Comparison of ENCODE assay signal across 10 mouse cellular contexts in the genomic region with DNA sequence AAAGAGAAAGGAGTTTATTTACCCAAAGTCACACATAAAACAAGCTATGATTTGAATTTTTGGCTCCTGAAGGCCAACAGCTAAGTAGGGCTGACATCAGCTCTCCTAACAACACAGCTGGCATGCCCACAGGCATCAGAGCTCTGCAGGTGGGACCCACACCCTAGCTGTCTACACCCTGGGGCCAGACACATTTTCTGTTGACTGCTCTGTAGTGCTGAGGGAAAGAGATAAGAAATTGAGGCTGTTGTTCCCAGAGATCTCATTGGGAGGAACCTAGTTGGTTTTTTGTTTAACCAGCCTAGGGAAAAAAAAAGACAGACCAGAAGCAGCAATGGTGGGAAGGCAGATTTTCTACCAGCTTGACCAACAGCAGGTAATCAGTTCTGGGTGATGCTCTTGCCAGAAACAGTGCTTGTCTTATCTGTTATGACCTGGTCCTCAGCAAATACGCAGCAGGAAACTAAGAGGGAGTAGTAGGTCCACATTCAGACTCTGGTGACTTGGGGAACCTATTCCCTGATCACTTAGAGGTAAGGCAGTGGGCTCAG. TPM values are rescaled to one million over a fixed set of nuclear protein-coding genes. Genes with fewer than 3 reads are reported as not detected.
A peak's percentile ranks its signal among the peaks of the same experiment; 100 is the strongest.
DNase-seq lines count a peak whose midpoint lies in the region; ATAC-seq and TF ChIP-seq lines count a peak whose summit lies in the region.
"Had no signal": no experiment of that assay in that cellular context is flagged by ENCODE, and none has a peak within 500 bp of the region (broad histone marks: within the 10 kb centered on the region; RNA-seq: fewer than 3 reads in every experiment).

No protein-coding gene starts in this region.

- H3K36me3 ChIP-seq in heart, embryonic 12.5 days: no peaks in the 10 kb centered on the region
- H3K36me3 ChIP-seq in G1E (replicated peaks): no peaks in the 10 kb centered on the region
- H3K36me3 ChIP-seq in liver, embryonic 12.5 days: peaks cover 41% of the 10 kb centered on the region
- H3K36me3 ChIP-seq in intestine, postnatal 0 days (ENCODE audit: control insufficient read depth, insufficient read depth): no peaks in the 10 kb centered on the region

- H3K27ac ChIP-seq in heart, embryonic 12.5 days (ENCODE audit: poor library complexity, severe bottlenecking): peak overlapping the region; percentile 63
- peak overlapping the region; percentile 98 for H3K27ac ChIP-seq in liver, embryonic 12.5 days
- H3K27ac ChIP-seq in intestine, postnatal 0 days (ENCODE audit: low read depth, low read length): no peak overlapping the region
- H3K27ac ChIP-seq: kidney, postnatal 0 days; macrophage had no signal

- H3K4me1 ChIP-seq in heart, embryonic 12.5 days (replicated peaks): peaks cover 16% of the 10 kb centered on the region
- H3K4me1 ChIP-seq in G1E (ENCODE audit: insufficient read depth, low read depth, low read length): peaks cover 69% of the 10 kb centered on the region
- H3K4me1 ChIP-seq in liver, embryonic 12.5 days: peaks cover 74% of the 10 kb centered on the region
- peaks cover 5% of the 10 kb centered on the region for H3K4me1 ChIP-seq in lung, adult 2 months (ENCODE audit: control insufficient read depth, insufficient read depth, low read length)
- H3K4me1 ChIP-seq in intestine, postnatal 0 days (replicated peaks; ENCODE audit: control insufficient read depth, insufficient read depth, low read length): no peaks in the 10 kb centered on the region

- no peaks in the 10 kb centered on the region for H3K9me3 ChIP-seq in heart, embryonic 12.5 days (replicated peaks)
- H3K9me3 ChIP-seq in G1E (replicated peaks): no peaks in the 10 kb centered on the region
- no peaks in the 10 kb centered on the region for H3K9me3 ChIP-seq in liver, embryonic 12.5 days (replicated peaks)
- H3K9me3 ChIP-seq in intestine, postnatal 0 days (ENCODE audit: control insufficient read depth): no peaks in the 10 kb centered on the region

- no peak for TF ChIP-seq CTCF in G1E (IDR thresholded peaks at IDR 0.05; ENCODE audit: low read depth, low read length)
- TF ChIP-seq CTCF in lung, adult 2 months (IDR thresholded peaks at IDR 0.05; ENCODE audit: insufficient read depth, low read length): no peak
- TF ChIP-seq CTCF in intestine, postnatal 0 days (IDR thresholded peaks at IDR 0.05; ENCODE audit: low read depth): no peak

- intact Hi-C loops in heart, postnatal 25 days (cut with DNase I): no loop called here

- no peak for DNase-seq in heart, postnatal 25 days (ENCODE audit: low spot score)
- peak; percentile 43 for DNase-seq in G1E (ENCODE audit: low spot score)
- peak; percentile 77 for DNase-seq in cerebellum, adult 9-10 months
- DNase-seq in Muller cell, postnatal 12 days (ENCODE audit: inconsistent ontology term): no peak
- DNase-seq in lung, adult 2 months: no peak

- peaks cover 43% of the 10 kb centered on the region for H3K27me3 ChIP-seq in heart, embryonic 12.5 days (replicated peaks)
- peaks cover 22% of the 10 kb centered on the region for H3K27me3 ChIP-seq in G1E (ENCODE audit: insufficient read depth, low read length)
- peaks cover 3% of the 10 kb centered on the region; the same call in 1 of the 2 replicates for H3K27me3 ChIP-seq in liver, embryonic 12.5 days (replicated peaks)
- 0 out of 2 replicates have a peak, but pooled peaks cover 4% of the 10 kb centered on the region for H3K27me3 ChIP-seq in intestine, postnatal 0 days (replicated peaks; ENCODE audit: control insufficient read depth, insufficient read depth, low read length)

- H3K4me3 ChIP-seq in heart, embryonic 12.5 days: peak overlapping the region; percentile 61
- H3K4me3 ChIP-seq in G1E (ENCODE audit: low read depth, low read length): peak overlapping the region; percentile 74; the same call in 1 of the 2 replicates
- H3K4me3 ChIP-seq in liver, embryonic 12.5 days: peak overlapping the region; percentile 92
- no peak overlapping the region for H3K4me3 ChIP-seq in lung, adult 2 months (replicated peaks; ENCODE audit: extremely low read depth, low read depth, low read length)
- H3K4me3 ChIP-seq in intestine, postnatal 0 days (ENCODE audit: low read depth, low read length): no peak overlapping the region

- no peak for TF ChIP-seq POLR2A in lung, adult 2 months (IDR thresholded peaks at IDR 0.05; ENCODE audit: borderline replicate concordance, extremely low read depth, low read depth, low read length)

- H3K4me2 ChIP-seq in heart, embryonic 12.5 days: peak overlapping the region; percentile 97
- H3K4me2 ChIP-seq in liver, embryonic 12.5 days: peak overlapping the region; percentile 92
- no peak overlapping the region for H3K4me2 ChIP-seq in intestine, postnatal 0 days (replicated peaks; ENCODE audit: low read depth)

- WGBS in heart, embryonic 12.5 days: 44% methylated on average over 1 of the region's 1 CpGs
- 16% methylated on average over 1 of the region's 1 CpGs for WGBS in liver, embryonic 12.5 days (ENCODE audit: insufficient replicate concordance)
- WGBS in lung, adult 2 months: 75% methylated on average over 1 of the region's 1 CpGs
- 63% methylated on average over 1 of the region's 1 CpGs for whole genome bisulfite sequencing in intestine, postnatal 0 days

- peak; percentile 76 for ATAC-seq in heart, embryonic 12.5 days (ENCODE audit: insufficient number of reproducible peaks, low FRiP score)
- no peak for ATAC-seq in G1E (ENCODE audit: extremely low read depth, insufficient number of reproducible peaks, low FRiP score, poor library complexity, severe bottlenecking)
- ATAC-seq in liver, embryonic 12.5 days: peak; percentile 89
- ATAC-seq in intestine, postnatal 0 days: no peak

- no peak overlapping the region for H3K9ac ChIP-seq in heart, embryonic 12.5 days
- peak overlapping the region; percentile 95 for H3K9ac ChIP-seq in liver, embryonic 12.5 days
- no peak overlapping the region for H3K9ac ChIP-seq in intestine, postnatal 0 days (ENCODE audit: low read depth, low read length)

RNA-seq across cellular contexts. Expression of gene Slc22a4, which starts 1.3 kb away (rescaled TPM):
- 4.0 and 4.3 TPM in 2 replicates for polyA plus RNA-seq in heart, embryonic 12.5 days (2016; fragmentation: Nextera tagmentation; extraction: Ambion mirVana)
- 1 to 10 TPM; 5.0 to 5.7 TPM for total RNA-seq in heart, postnatal 25 days (2021)
- total RNA-seq in G1E (2014; fragmentation: Nextera tagmentation) (not detected in 2 replicates), G1E (2017) (0.06 TPM in 1 of 2 replicates, not detected in the other)
- not detected in 2 replicates for polyA plus RNA-seq in G1E (2012)
- 39.5 and 42.0 TPM in 2 replicates for polyA plus RNA-seq in liver, embryonic 12.5 days (2016; fragmentation: Nextera tagmentation; extraction: Ambion mirVana)
- 1.3 and 1.4 TPM in 2 replicates for polyA plus RNA-seq in lung, adult 2 months (2012; rRNA removed)
- 1.2 and 1.3 TPM in 2 replicates for polyA plus RNA-seq in intestine, postnatal 0 days (2015; fragmentation: Nextera tagmentation; extraction: Ambion mirVana)

RNA-seq across cellular contexts. Expression of gene Pdlim4, which starts 42.2 kb away (rescaled TPM):
- 7.1 and 7.3 TPM in 2 replicates for polyA plus RNA-seq in heart, embryonic 12.5 days (2016; fragmentation: Nextera tagmentation; extraction: Ambion mirVana)
- total RNA-seq in heart, postnatal 25 days (2021): 10 to 100 TPM; 34.4 to 42.1 TPM
- total RNA-seq in G1E (2014; fragmentation: Nextera tagmentation): not detected in 2 replicates
- 0.27 TPM in 1 of 2 replicates, not detected in the other for total RNA-seq in G1E (2017)
- polyA plus RNA-seq in G1E (2012): not detected in 2 replicates
- polyA plus RNA-seq in liver, embryonic 12.5 days (2016; fragmentation: Nextera tagmentation; extraction: Ambion mirVana): 4.4 and 4.9 TPM in 2 replicates
- 22.9 and 25.6 TPM in 2 replicates for polyA plus RNA-seq in lung, adult 2 months (2012; rRNA removed)
- polyA plus RNA-seq in intestine, postnatal 0 days (2015; fragmentation: Nextera tagmentation; extraction: Ambion mirVana): 21.0 and 22.6 TPM in 2 replicates

RNA-seq across cellular contexts. Expression of gene Slc22a21, which starts 46.4 kb away (rescaled TPM):
- polyA plus RNA-seq in heart, embryonic 12.5 days (2016; fragmentation: Nextera tagmentation; extraction: Ambion mirVana): 2.6 and 3.2 TPM in 2 replicates
- total RNA-seq in heart, postnatal 25 days (2021): 1 to 10 TPM; 1.5 to 1.9 TPM
- total RNA-seq in G1E (2014; fragmentation: Nextera tagmentation) (not detected in 2 replicates), G1E (2017) (not detected in 2 replicates)
- polyA plus RNA-seq in G1E (2012): not detected in 2 replicates
- 1.4 and 1.7 TPM in 2 replicates for polyA plus RNA-seq in liver, embryonic 12.5 days (2016; fragmentation: Nextera tagmentation; extraction: Ambion mirVana)
- polyA plus RNA-seq in lung, adult 2 months (2012; rRNA removed): 2.3 and 3.8 TPM in 2 replicates
- polyA plus RNA-seq in intestine, postnatal 0 days (2015; fragmentation: Nextera tagmentation; extraction: Ambion mirVana): 6.8 and 8.8 TPM in 2 replicates

Comparison
In these comparisons a context has a peak if more than half of its experiments do, and no peak if none do; other contexts are left out.
1. ATAC-seq: peak in heart, embryonic 12.5 days (single experiment) and liver, embryonic 12.5 days (single experiment); none in G1E (single experiment) and intestine, postnatal 0 days (single experiment).
2. H3K4me3 ChIP-seq: peak in heart, embryonic 12.5 days (single experiment), G1E (single experiment) and liver, embryonic 12.5 days (single experiment); none in lung, adult 2 months (single experiment) and intestine, postnatal 0 days (single experiment).
3. DNase-seq: peak in G1E (single experiment) and cerebellum, adult 9-10 months (single experiment); none in heart, postnatal 25 days (single experiment), Muller cell, postnatal 12 days (single experiment) and lung, adult 2 months (single experiment).